Mouse (Mus musculus) neural tube, embryonic 13.5 days (tissue): Measurements from ENCODE around the gene Gm10715. TPM values are rescaled to one million over a fixed set of nuclear protein-coding genes. Genes with fewer than 3 reads are reported as not detected.
A peak's percentile ranks its signal among the peaks of the same experiment; 100 is the strongest.
"Not testable (repeated sequence)": the region's sequence is repeated elsewhere in the genome, so short reads cannot be mapped to it uniquely, and the experiment has no call there.

Experiments used
- ATAC-seq: fragments of 200-750 bp; cut with Nextera tagmentation; 2 replicates; pipeline ENCODE4 v1.8.0; 2017; ENCODE audit warnings: low read depth, mild to moderate bottlenecking, moderate TSS enrichment, moderate library complexity
- H3K27ac ChIP-seq: fragments of 300-500 bp; sonication (generic); replicated peaks from 2 replicates; pipeline ENCODE4 v1.5.1; 2015; ENCODE audit warnings: moderate library complexity, mild to moderate bottlenecking, inconsistent platforms
- H3K27me3 ChIP-seq: fragments of 300-500 bp; sonication (generic); 2 replicates; pipeline ENCODE4 v1.6.1; 2015; ENCODE audit warnings: mild to moderate bottlenecking, inconsistent platforms
- H3K36me3 ChIP-seq: fragments of 300-500 bp; sonication (generic); 2 replicates; pipeline ENCODE4 v1.6.1; 2015; ENCODE audit warnings: mild to moderate bottlenecking, inconsistent platforms
- H3K4me1 ChIP-seq: fragments of 300-500 bp; sonication (generic); replicated peaks from 2 replicates; pipeline ENCODE4 v1.6.1; 2015; ENCODE audit warnings: inconsistent platforms
- H3K4me2 ChIP-seq: fragments of 300-500 bp; sonication (generic); 2 replicates; pipeline ENCODE4 v1.6.1; 2015; ENCODE audit warnings: inconsistent platforms, mild to moderate bottlenecking, moderate library complexity
- H3K4me3 ChIP-seq: fragments of 300-500 bp; sonication (generic); 2 replicates; pipeline ENCODE4 v1.5.1; 2015; ENCODE audit warnings: mild to moderate bottlenecking, inconsistent platforms
- H3K9ac ChIP-seq: fragments of 300-500 bp; sonication (generic); 2 replicates; pipeline ENCODE4 v1.6.1; 2015; ENCODE audit warnings: moderate library complexity, mild to moderate bottlenecking, inconsistent platforms
- H3K9me3 ChIP-seq: fragments of 300-500 bp; sonication (generic); 2 replicates; pipeline ENCODE4 v1.6.1; 2016; ENCODE audit warnings: inconsistent platforms
- WGBS: fragments of 180-500 bp; shearing (Covaris S2); methylation state at CpG from one replicate; pipeline ENCODE4 v1.1.7; 2015; 5-methylcytosine and 5-hydroxymethylcytosine counted together
- polyA plus RNA-seq: library from polyadenylated mRNA; unstranded; fragments of >200 nt; fragmentation: Nextera tagmentation; extraction: Ambion mirVana; gene quantifications from 2 replicates; pipeline ENCODE4 v1.2.1, GENCODE M21; 2015

The Gm10715 gene
- polyA plus RNA-seq, 1 experiment from 2014 or later: not detected

DNA sequence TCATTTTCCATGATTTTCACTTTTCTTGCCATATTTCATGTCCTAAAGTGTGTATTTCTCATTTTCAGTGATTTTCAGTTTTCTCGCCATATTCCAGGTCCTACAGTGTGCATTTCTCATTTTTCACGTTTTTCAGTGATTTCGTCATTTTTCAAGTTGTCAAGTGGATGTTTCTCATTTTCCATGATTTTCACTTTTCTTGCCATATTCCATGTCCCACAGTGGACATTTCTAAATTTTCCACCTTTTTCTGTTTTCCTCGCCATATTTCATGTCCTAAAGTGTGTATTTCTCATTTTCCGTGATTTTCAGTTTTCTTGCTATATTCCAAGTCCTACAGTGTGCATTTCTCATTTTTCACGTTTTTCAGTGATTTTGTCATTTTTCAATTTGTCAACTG lies 20.8 kb upstream of the Gm10715 start:
- H3K4me1 ChIP-seq, H3K36me3 ChIP-seq, H3K27ac ChIP-seq, H3K9me3 ChIP-seq, ATAC-seq, H3K4me2 ChIP-seq, H3K27me3 ChIP-seq, H3K9ac ChIP-seq, H3K4me3 ChIP-seq: not testable (repeated sequence)
- 75% methylated on average over 6 of the region's 6 CpGs for WGBS

DNA sequence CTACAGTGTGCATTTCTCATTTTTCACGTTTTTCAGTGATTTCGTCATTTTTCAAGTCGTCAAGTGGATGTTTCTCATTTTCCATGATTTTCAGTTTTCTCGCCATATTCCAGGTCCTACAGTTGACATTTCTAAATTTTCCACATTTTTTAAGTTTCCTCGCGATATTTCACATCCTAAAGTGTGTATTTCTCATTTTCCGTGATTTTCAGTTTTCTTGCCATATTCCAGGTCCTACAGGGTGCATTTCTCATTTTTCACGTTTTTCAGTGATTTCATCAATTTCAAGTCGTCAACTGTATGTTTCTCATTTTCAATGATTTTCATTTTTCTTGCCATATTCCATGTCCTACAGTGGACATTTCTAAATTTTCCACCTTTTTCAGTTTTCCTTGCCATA lies 19.6 kb upstream of the Gm10715 start, which contains the start of gene Gm10719:
TSS of gene Gm10719 (plus strand) at position 301 of the 400 bp plus-strand sequence.
- not testable (repeated sequence) for H3K4me1 ChIP-seq, H3K27ac ChIP-seq, H3K9ac ChIP-seq, H3K4me2 ChIP-seq, H3K4me3 ChIP-seq, ATAC-seq, H3K27me3 ChIP-seq, H3K9me3 ChIP-seq, H3K36me3 ChIP-seq
- 65% methylated on average over 2 of the region's 9 CpGs for WGBS

DNA sequence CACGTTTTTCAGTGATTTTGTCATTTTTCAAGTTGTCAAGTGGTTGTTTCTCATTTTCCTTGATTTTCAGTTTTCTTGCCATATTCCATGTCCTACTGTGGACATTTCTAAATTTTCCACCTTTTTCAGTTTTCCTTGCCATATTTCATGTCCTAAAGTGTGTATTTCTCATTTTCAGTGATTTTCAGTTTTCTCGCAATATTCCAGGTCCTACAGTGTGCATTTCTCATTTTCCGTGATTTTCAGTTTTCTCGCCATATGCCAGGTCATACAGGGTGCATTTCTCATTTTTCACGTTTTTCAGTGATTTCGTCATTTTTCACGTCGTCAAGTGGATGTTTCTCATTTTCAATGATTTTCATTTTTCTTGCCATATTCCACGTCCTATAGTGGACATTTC lies 17.7 kb upstream of the Gm10715 start:
- H3K36me3 ChIP-seq, H3K4me3 ChIP-seq, H3K27ac ChIP-seq, H3K9me3 ChIP-seq, H3K9ac ChIP-seq, ATAC-seq, H3K27me3 ChIP-seq, H3K4me1 ChIP-seq, H3K4me2 ChIP-seq: not testable (repeated sequence)
- WGBS: 60% methylated on average over 9 of the region's 9 CpGs

DNA sequence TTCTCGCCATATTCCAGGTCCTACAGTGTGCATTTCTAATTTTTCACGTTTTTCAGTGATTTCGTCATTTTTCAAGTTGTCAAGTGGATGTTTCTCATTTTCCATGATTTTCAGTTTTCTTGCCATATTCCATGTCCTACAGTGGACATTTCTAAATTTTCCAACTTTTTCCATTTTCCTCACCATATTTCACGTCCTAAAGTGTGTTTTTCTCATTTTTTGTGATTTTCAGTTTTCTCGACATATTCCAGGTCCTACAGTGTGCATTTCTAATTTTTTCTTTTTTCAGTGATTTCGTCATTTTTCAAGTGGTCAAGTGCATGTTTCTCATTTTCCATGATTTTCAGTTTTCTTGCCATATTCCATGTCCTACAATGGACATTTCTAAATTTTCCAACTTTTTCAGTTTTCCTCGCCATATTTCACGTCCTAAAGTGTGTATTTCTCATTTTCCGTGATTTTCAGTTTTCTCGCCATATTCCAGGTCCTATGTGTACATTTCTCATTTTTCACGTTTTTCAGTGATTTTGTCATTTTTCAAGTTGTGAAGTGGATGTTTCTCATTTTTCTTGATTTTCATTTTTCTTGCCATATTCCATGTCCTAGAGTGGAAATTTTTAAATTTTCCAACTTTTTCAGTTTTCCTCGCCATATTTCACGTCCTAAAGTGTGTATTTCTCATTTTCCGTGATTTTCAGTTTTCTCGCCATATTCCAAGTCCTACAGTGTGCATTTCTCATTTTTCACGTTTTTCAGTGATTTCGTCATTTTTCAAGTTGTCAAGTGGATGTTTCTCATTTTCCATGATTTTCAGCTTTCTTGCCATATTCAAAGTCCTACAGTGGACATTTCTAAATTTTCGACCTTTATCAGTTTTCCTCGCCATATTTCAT lies 16.6 kb upstream of the Gm10715 start:
- WGBS: 76% methylated on average over 17 of the region's 19 CpGs
- not testable (repeated sequence) for H3K9me3 ChIP-seq, H3K4me1 ChIP-seq, H3K36me3 ChIP-seq, H3K27ac ChIP-seq, H3K4me2 ChIP-seq, H3K9ac ChIP-seq, H3K4me3 ChIP-seq, H3K27me3 ChIP-seq
- ATAC-seq: peak; percentile 73; the same call in 1 of the 2 replicates

DNA sequence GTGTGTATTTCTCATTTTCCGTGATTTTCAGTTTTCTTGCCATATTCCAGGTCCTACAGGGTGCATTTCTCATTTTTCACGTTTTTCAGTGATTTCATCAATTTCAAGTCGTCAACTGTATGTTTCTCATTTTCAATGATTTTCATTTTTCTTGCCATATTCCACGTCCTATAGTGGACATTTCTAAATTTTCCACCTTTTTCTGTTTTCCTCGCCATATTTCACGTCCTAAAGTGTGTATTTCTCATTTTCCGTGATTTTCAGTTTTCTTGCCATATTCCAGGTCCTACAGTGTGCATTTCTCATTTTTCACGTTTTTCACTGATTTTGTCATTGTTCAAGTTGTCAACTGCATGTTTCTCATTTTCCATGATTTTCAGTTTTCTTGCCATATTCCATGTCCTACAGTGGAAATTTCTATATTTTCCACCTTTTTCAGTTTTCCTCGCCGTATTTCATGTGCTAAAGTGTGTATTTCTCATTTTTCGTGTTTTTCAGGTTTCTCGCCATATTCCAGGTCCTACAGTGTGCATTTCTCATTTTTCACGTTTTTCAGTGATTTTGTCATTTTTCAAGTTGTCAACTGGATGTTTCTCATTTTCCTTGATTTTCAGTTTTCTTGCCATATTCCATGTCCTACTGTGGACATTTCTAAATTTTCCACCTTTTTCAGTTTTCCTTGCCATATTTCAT lies 14.2 kb upstream of the Gm10715 start:
- not testable (repeated sequence) for H3K27me3 ChIP-seq, H3K4me3 ChIP-seq, H3K4me2 ChIP-seq, H3K27ac ChIP-seq, H3K9ac ChIP-seq, H3K36me3 ChIP-seq, ATAC-seq, H3K4me1 ChIP-seq, H3K9me3 ChIP-seq
- 76% methylated on average over 11 of the region's 13 CpGs for WGBS

DNA sequence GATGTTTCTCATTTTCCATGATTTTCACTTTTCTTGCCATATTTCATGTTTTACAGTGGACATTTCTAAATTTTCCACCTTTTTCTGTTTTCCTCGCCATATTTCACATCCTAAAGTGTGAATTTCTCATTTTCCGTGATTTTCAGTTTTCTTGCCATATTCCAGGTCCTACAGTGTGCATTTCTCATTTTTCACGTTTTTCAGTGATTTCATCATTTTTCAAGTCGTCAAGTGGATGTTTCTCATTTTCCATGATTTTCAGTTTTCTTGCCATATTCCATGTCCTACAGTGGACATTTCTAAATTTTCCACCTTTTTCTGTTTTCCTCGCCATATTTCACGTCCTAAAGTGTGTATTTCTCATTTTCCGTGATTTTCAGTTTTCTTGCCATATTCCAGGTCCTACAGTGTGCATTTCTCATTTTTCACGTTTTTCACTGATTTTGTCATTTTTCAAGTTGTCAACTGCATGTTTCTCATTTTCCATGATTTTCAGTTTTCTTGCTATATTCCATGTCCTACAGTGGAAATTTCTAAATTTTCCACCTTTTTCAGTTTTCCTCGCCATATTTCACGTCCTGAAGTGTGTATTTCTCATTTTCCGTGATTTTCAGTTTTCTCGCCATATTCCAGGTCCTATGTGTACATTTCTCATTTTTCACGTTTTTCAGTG lies 13.2 kb upstream of the Gm10715 start, which contains the start of gene Gm10718:
TSS of gene Gm10718 (plus strand) at position 236 of the 673 bp plus-strand sequence.
- ATAC-seq, H3K36me3 ChIP-seq, H3K9me3 ChIP-seq, H3K4me3 ChIP-seq, H3K27me3 ChIP-seq, H3K4me2 ChIP-seq, H3K27ac ChIP-seq, H3K4me1 ChIP-seq, H3K9ac ChIP-seq: not testable (repeated sequence)
- 74% methylated on average over 12 of the region's 13 CpGs for WGBS

DNA sequence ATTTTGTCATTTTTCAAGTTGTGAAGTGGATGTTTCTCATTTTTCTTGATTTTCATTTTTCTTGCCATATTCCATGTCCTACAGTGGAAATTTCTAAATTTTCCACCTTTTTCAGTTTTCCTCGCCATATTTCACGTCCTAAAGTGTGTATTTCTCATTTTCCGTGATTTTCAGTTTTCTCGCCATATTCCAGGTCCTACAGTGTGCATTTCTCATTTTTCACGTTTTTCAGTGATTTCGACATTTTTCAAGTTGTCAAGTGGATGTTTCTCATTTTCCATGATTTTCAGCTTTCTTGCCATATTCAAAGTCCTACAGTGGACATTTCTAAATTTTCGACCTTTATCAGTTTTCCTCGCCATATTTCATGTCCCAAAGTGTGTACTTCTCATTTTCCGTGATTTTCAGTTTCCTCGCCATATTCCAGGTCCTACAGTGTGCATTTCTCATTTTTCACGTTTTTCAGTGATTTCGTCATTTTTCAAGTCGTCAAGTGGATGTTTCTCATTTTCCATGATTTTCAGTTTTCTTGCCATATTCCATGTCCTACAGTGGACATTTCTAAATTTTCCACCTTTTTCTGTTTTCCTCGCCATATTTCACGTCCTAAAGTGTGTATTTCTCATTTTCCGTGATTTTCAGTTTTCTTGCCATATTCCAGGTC lies 12.6 kb upstream of the Gm10715 start:
- not testable (repeated sequence) for ATAC-seq, H3K27ac ChIP-seq, H3K4me3 ChIP-seq, H3K36me3 ChIP-seq, H3K27me3 ChIP-seq, H3K4me1 ChIP-seq, H3K4me2 ChIP-seq, H3K9ac ChIP-seq, H3K9me3 ChIP-seq
- 76% methylated on average over 16 of the region's 16 CpGs for WGBS

DNA sequence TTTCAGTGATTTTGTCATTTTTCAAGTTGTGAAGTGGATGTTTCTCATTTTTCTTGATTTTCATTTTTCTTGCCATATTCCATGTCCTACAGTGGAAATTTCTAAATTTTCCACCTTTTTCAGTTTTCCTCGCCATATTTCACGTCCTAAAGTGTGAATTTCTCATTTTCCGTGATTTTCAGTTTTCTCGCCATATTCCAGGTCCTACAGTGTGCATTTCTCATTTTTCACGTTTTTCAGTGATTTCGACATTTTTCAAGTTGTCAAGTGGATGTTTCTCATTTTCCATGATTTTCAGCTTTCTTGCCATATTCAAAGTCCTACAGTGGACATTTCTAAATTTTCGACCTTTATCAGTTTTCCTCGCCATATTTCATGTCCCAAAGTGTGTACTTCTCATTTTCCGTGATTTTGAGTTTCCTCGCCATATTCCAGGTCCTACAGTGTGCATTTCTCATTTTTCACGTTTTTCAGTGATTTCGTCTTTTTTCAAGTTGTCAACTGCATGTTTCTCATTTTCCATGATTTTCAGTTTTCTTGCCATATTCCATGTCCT lies 11.7 kb upstream of the Gm10715 start, which contains the start of gene Gm10717:
TSS of gene Gm10717 (plus strand) at position 506 of the 556 bp plus-strand sequence.
- not testable (repeated sequence) for H3K4me2 ChIP-seq, H3K27ac ChIP-seq, H3K36me3 ChIP-seq, H3K27me3 ChIP-seq, H3K9ac ChIP-seq, H3K4me1 ChIP-seq, H3K4me3 ChIP-seq, ATAC-seq
- peaks cover 12% of the 10 kb centered on the region for H3K9me3 ChIP-seq
- WGBS: 72% methylated on average over 12 of the region's 12 CpGs

DNA sequence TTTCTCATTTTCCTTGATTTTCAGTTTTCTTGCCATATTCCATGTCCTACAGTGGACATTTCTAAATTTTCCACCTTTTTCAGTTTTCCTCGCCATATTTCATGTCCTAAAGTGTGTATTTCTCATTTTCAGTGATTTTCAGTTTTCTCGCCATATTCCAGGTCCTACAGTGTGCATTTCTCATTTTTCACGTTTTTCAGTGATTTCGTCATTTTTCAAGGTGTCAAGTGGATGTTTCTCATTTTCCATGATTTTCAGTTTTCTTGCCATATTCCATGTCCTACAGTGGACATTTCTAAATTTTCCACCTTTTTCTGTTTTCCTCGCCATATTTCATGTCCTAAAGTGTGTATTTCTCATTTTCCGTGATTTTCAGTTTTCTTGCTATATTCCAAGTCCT lies 11.0 kb upstream of the Gm10715 start:
- H3K27me3 ChIP-seq, H3K27ac ChIP-seq, H3K36me3 ChIP-seq, ATAC-seq, H3K4me1 ChIP-seq, H3K4me2 ChIP-seq, H3K4me3 ChIP-seq, H3K9ac ChIP-seq: not testable (repeated sequence)
- 75% methylated on average over 5 of the region's 6 CpGs for WGBS
- H3K9me3 ChIP-seq: peaks cover 12% of the 10 kb centered on the region

DNA sequence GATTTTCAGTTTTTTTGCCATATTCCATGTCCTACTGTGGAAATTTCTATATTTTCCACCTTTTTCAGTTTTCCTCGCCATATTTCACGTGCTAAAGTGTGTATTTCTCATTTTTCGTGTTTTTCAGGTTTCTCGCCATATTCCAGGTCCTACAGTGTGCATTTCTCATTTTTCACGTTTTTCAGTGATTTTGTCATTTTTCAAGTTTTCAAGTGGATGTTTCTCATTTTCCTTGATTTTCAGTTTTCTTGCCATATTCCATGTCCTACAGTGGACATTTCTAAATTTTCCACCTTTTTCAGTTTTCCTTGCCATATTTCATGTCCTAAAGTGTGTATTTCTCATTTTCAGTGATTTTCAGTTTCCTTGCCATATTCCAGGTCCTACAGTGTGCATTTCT lies 10.5 kb upstream of the Gm10715 start:
- H3K27me3 ChIP-seq, H3K9ac ChIP-seq, H3K4me3 ChIP-seq, H3K36me3 ChIP-seq, ATAC-seq, H3K4me1 ChIP-seq, H3K4me2 ChIP-seq, H3K27ac ChIP-seq: not testable (repeated sequence)
- WGBS: 76% methylated on average over 5 of the region's 5 CpGs
- H3K9me3 ChIP-seq: peaks cover 12% of the 10 kb centered on the region

DNA sequence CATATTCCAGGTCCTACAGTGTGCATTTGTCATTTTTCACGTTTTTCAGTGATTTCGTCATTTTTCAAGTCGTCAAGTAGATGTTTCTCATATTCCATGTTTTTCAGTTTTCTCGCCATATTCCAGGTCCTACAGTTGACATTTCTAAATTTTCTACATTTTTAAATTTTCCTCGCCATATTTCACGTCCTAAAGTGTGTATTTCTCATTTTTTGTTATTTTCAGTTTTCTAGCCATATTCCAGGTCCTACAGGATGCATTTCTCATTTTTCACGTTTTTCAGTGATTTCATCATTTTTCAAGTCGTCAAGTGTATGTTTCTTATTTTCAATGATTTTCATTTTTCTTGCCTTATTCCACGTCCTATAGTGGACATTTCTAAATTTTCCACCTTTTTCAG lies 9.9 kb upstream of the Gm10715 start:
- 68% methylated on average over 9 of the region's 9 CpGs for WGBS

More for the DNA sequence above, 9.9 kb upstream of the Gm10715 start:
- not testable (repeated sequence) for H3K4me1 ChIP-seq, H3K27me3 ChIP-seq, H3K4me2 ChIP-seq, H3K36me3 ChIP-seq, ATAC-seq, H3K9ac ChIP-seq, H3K4me3 ChIP-seq, H3K27ac ChIP-seq
- H3K9me3 ChIP-seq: peaks cover 12% of the 10 kb centered on the region
